Mouse (Mus musculus) midbrain, embryonic 13.5 days (tissue): ENCODE measurements around the gene Zswim8. TPM values are rescaled to one million over a fixed set of nuclear protein-coding genes. Genes with fewer than 3 reads are reported as not detected.

Experiments used
- ATAC-seq: fragments of 200-750 bp; cut with Nextera tagmentation; 2 replicates; pipeline ENCODE4 v1.8.0; 2017; ENCODE audit warnings: mild to moderate bottlenecking, moderate TSS enrichment, moderate library complexity
- H3K27ac ChIP-seq: fragments of 300-500 bp; sonication (generic); 2 replicates; pipeline ENCODE4 v1.5.1; 2015; ENCODE audit warnings: inconsistent platforms, mild to moderate bottlenecking, moderate library complexity
- H3K27me3 ChIP-seq: fragments of 300-500 bp; sonication (generic); 2 replicates; pipeline ENCODE4 v1.6.1; 2015; ENCODE audit warnings: mild to moderate bottlenecking, inconsistent platforms
- H3K36me3 ChIP-seq: fragments of 300-500 bp; sonication (generic); 2 replicates; pipeline ENCODE4 v1.6.1; 2015; ENCODE audit warnings: mild to moderate bottlenecking, inconsistent platforms
- H3K4me1 ChIP-seq: fragments of 300-500 bp; sonication (generic); replicated peaks from 2 replicates; pipeline ENCODE4 v1.6.1; 2015; ENCODE audit warnings: inconsistent platforms
- H3K4me2 ChIP-seq: fragments of 300-500 bp; sonication (generic); replicated peaks from 2 replicates; pipeline ENCODE4 v1.6.1; 2015; ENCODE audit warnings: moderate library complexity, mild to moderate bottlenecking, inconsistent platforms
- H3K4me3 ChIP-seq: fragments of 300-500 bp; sonication (generic); replicated peaks from 2 replicates; pipeline ENCODE4 v1.5.1; 2015; ENCODE audit warnings: mild to moderate bottlenecking, inconsistent platforms
- H3K9ac ChIP-seq: fragments of 300-500 bp; sonication (generic); replicated peaks from 2 replicates; pipeline ENCODE4 v1.6.1; 2015; ENCODE audit warnings: mild to moderate bottlenecking, inconsistent platforms
- H3K9me3 ChIP-seq: fragments of 300-500 bp; sonication (generic); 2 replicates; pipeline ENCODE4 v1.6.1; 2016; ENCODE audit warnings: mild to moderate bottlenecking, inconsistent platforms
- WGBS: fragments of 180-500 bp; shearing (Covaris S2); methylation state at CpG from one replicate; pipeline ENCODE4 v1.1.7; 2015; 5-methylcytosine and 5-hydroxymethylcytosine counted together
- polyA plus RNA-seq: library from polyadenylated mRNA; unstranded; fragments of >200 nt; fragmentation: Nextera tagmentation; extraction: Ambion mirVana; gene quantifications from 2 replicates; pipeline ENCODE4 v1.2.1, GENCODE M21; 2015

Gene Zswim8
- polyA plus RNA-seq, 1 experiment from 2014 or later, result 57.7 TPM

DNA sequence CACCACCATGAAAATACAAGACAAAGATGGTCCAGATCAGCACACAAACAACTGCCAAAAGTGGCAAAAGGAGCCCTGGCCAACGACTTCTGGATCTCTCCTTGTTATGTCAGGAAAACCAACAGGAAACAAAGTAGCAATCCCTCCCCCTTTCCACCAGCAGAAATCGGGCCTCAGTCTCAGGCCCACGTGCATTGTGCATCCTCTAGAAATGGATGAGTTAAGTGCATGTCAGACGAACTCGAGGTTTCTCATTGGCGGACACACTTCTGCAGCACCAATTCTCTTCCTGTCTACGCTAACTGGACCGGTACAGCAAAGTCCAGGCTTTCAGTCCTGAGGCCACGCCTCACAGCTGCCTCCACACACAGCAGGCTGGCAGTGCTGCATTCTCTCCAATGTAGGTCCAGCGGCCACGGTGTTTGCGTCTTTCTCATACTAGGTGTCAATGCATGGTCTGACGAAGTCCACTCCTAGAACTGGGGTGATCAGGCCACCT lies 28.6 kb downstream of the Zswim8 start:
- 88% methylated on average over 13 of the region's 13 CpGs for WGBS
- H3K4me3 ChIP-seq, result no peak overlapping the region
- H3K27ac ChIP-seq, result no peak overlapping the region
- no peaks in the 10 kb centered on the region for H3K27me3 ChIP-seq
- no peak overlapping the region for H3K9ac ChIP-seq
- no peak overlapping the region for H3K4me2 ChIP-seq
- no peak for ATAC-seq
- H3K36me3 ChIP-seq, result peaks cover 54% of the 10 kb centered on the region
- no peaks in the 10 kb centered on the region for H3K9me3 ChIP-seq
- peaks cover 17% of the 10 kb centered on the region for H3K4me1 ChIP-seq

DNA sequence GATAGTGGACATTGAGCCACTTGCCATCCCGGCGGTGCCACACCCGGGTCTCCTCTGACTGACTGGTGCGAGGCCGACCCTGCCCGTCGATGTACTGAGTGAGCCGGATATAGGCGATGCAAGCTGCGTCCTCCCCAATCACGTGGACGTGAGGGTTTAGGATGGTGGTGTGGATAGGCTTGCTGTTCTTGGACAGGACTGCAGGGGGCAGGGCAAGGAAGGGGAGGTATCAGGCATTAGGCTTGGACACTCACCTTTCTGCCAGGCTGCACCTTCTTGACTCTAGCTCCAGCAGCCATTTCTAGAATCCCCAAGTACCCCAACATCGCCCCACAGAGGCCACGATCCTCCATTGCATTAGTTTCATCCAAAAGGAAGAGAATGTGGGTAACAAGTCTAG lies 30.0 kb downstream of the Zswim8 start:
- Histone ChIP-seq H3K9ac (no peak overlapping the region), H3K36me3 (peaks cover 63% of the 10 kb centered on the region), H3K4me1 (peaks cover 17% of the 10 kb centered on the region), H3K9me3 (no peaks in the 10 kb centered on the region), H3K4me3 (no peak overlapping the region), H3K27me3 (no peaks in the 10 kb centered on the region), H3K4me2 (no peak overlapping the region), H3K27ac (no peak overlapping the region)
- ATAC-seq, result no peak
- WGBS, result 41% methylated on average over 14 of the region's 14 CpGs

DNA sequence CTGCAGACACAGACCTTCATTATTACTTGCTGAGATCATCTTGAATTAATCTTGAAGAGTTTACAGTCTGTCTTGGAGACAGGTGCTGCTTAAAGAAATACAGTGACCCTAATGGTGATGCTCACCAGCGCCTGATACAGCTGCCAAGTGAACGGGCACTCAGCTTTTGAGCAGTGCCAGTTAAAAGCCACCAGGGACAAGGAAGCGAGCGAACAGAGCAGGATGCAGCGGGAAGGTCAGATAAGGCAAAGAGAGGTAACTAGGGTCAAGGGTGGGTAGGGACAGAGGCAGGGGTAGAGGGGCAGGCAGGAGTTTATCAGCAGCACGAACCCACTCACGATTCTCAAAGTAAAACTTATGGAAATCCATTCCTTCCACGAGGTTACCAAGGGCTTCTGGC lies 31.2 kb downstream of the Zswim8 start:
- no peak for ATAC-seq
- Histone ChIP-seq H3K36me3 (peaks cover 65% of the 10 kb centered on the region), H3K4me2 (no peak overlapping the region), H3K27me3 (no peaks in the 10 kb centered on the region), H3K9me3 (no peaks in the 10 kb centered on the region), H3K9ac (no peak overlapping the region), H3K4me3 (no peak overlapping the region), H3K4me1 (peaks cover 11% of the 10 kb centered on the region), H3K27ac (no peak overlapping the region)
- WGBS, result 92% methylated on average over 8 of the region's 8 CpGs

DNA sequence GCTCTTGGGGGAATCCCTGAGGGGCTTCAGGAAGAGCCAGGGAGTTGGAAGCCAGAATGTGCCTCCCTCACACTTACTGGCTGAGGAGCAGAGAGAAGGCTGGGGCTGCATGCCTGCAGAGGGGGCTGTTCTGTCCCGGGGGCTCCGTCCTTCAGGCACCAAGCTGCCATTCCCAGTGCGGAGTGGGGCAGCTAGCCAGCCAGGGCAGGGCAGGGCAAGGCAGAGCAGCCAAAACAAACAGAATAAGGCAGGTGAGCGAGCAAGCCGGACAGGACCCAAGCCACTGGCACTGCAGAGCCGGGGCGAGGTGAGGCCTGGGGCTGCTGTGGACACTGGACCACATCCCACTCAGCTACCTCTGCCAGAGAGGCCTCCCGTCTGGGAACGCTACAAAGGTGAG lies 33.9 kb downstream of the Zswim8 start:
- H3K4me3 ChIP-seq, result no peak overlapping the region
- H3K36me3 ChIP-seq, result peaks cover 82% of the 10 kb centered on the region
- no peaks in the 10 kb centered on the region for H3K4me1 ChIP-seq
- ATAC-seq, result no peak
- no peaks in the 10 kb centered on the region for H3K9me3 ChIP-seq
- H3K27me3 ChIP-seq, result no peaks in the 10 kb centered on the region
- 94% methylated on average over 9 of the region's 9 CpGs for WGBS
- no peak overlapping the region for H3K4me2 ChIP-seq
- H3K27ac ChIP-seq, result no peak overlapping the region
- no peak overlapping the region for H3K9ac ChIP-seq

DNA sequence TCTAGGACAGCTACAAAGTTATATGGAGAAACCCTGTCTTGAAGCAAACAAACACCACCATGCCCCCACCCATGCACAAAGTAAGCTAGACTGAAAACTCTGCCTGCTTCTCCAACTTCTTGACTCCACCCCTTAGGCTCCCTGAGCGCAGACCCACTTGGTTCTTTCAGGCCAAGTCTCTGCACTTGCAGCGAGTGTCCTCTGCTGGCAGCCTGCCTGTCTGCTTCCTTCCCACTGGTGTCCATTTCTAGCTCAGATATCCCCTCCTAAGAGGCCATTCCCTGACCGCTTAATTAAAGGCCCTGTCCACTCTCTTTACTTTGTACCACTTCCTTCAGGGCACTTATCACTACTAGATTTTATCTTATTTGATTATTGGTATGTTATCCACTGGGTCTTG lies 36.3 kb downstream of the Zswim8 start:
- Histone ChIP-seq H3K36me3 (peaks cover 72% of the 10 kb centered on the region), H3K4me2 (no peak overlapping the region), H3K4me1 (no peaks in the 10 kb centered on the region), H3K9ac (no peak overlapping the region), H3K9me3 (no peaks in the 10 kb centered on the region), H3K27ac (no peak overlapping the region), H3K27me3 (no peaks in the 10 kb centered on the region), H3K4me3 (no peak overlapping the region)
- no peak for ATAC-seq
- 86% methylated on average over 3 of the region's 3 CpGs for WGBS

DNA sequence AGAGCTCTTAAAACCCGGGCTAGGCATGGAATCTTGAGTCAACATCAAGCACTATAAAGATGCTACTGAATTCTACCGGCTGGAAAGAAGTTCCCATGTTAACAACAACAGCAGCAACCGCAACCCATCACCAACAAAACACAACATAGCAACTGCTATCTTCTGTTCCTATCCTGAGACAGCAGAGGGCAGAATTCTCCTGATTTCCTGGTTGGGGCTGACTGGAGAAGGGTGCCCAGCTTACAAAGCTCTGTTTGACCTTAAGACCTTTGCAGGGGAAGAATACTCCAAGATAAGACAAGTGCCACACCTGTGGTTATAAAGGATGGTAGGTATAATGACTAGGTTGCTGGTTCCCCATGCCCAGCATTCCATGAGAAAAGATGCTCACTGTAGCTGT lies 39.6 kb downstream of the Zswim8 start:
- H3K27me3 ChIP-seq, result no peaks in the 10 kb centered on the region
- H3K4me3 ChIP-seq, result no peak overlapping the region
- no peak overlapping the region for H3K9ac ChIP-seq
- H3K4me2 ChIP-seq, result no peak overlapping the region
- no peaks in the 10 kb centered on the region for H3K9me3 ChIP-seq
- no peak overlapping the region for H3K27ac ChIP-seq
- peaks cover 40% of the 10 kb centered on the region for H3K36me3 ChIP-seq
- WGBS, result 80% methylated on average over 3 of the region's 3 CpGs
- ATAC-seq, result no peak
- no peaks in the 10 kb centered on the region for H3K4me1 ChIP-seq

DNA sequence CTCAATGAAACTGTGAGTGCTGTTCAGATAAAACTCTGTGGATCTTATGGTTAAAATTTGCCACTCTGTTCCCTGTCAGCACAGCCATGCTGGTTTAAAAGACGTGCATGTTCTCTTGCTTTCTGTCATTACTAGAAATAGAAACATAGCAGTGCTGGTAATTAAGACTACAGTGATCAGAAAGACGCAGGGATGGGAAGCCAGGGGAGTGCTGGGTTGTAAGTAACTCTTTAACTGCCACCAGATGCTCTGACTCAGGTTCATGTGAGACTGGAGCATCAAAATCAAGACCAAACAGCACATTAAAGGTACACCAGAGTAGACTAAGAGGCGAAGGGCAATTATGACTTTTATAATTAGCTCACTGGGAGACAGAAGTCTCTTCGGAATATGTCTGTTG lies 41.0 kb downstream of the Zswim8 start:
- no peak for ATAC-seq
- WGBS, result 85% methylated on average over 4 of the region's 4 CpGs
- Histone ChIP-seq H3K9ac (no peak overlapping the region), H3K4me3 (no peak overlapping the region), H3K27me3 (no peaks in the 10 kb centered on the region), H3K36me3 (peaks cover 38% of the 10 kb centered on the region), H3K4me1 (no peaks in the 10 kb centered on the region), H3K27ac (no peak overlapping the region), H3K9me3 (no peaks in the 10 kb centered on the region), H3K4me2 (no peak overlapping the region)

DNA sequence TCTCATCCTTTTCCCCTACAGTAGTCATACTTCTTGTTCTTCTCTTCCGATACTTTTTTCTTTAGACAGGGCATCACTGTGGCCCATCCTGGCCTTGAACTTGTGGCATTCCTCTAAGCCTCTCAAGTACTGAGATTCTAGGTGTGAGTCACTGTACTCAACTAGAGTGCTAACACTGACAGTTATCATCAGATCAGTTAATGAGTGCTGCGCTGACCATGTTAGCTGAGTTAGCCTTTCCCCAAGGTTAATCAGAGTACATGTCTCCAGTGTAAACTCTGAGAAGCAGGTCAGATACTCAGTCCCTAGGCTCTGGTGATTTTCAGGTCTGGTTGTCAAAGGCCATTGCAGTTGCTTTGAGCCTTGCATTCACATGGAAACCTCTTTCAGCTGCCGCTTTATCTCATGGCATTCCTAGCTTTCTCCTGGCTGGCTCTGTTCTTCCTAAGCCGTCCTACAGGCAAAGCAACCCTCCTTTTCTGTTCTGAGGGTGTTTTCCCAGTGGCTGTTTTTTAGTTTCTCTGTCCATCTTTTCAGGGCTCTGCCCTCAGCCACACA lies 42.2 kb downstream of the Zswim8 start:
- Histone ChIP-seq H3K9ac (no peak overlapping the region), H3K27me3 (no peaks in the 10 kb centered on the region), H3K36me3 (peaks cover 35% of the 10 kb centered on the region), H3K9me3 (no peaks in the 10 kb centered on the region), H3K4me2 (no peak overlapping the region), H3K27ac (no peak overlapping the region), H3K4me1 (no peaks in the 10 kb centered on the region), H3K4me3 (no peak overlapping the region)
- ATAC-seq, result no peak
- WGBS, result 89% methylated on average over 4 of the region's 4 CpGs

DNA sequence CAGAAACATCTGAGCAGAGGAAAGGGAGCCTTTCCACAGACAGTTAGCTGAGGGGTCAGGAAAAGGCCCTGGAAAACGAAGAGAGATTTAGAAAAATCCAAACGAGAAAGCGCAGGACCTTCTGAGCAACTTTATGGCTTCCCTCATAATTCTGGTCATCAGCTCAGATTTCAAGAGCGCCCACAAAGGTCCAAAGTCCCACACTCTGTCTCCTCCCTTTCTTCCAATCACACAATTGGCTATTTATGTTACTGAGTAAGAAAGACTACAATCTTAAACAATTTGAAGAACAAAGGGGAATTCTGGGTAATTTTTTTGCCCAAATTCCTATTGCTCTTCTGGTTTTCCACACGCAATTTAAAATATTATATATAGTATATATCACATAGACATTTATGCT lies 43.2 kb downstream of the Zswim8 start:
- ATAC-seq, result no peak
- WGBS, result 95% methylated on average over 5 of the region's 5 CpGs
- Histone ChIP-seq H3K4me2 (no peak overlapping the region), H3K9ac (no peak overlapping the region), H3K4me1 (no peaks in the 10 kb centered on the region), H3K27me3 (no peaks in the 10 kb centered on the region), H3K9me3 (no peaks in the 10 kb centered on the region), H3K36me3 (peaks cover 35% of the 10 kb centered on the region), H3K27ac (no peak overlapping the region), H3K4me3 (no peak overlapping the region)

DNA sequence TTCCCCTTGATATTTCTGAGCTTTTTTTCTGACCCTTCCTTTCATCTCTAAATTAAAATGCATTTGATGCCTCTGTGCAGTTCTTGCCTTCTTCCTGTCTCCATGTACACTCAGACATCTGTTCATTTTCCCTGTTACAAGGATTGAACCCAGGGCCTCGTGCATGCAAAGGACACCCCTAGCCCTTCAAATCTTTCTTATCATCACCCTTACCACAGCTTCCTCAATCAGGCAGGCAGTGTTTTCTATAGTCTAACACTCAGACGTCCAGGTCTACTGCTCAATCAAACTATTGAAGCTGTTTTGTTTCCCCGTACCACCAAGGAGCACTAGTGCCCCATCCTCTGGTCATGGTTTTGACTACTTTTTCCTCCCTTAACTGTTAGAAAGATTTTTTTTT lies 46.4 kb downstream of the Zswim8 start:
- H3K4me3 ChIP-seq, result no peak overlapping the region
- no peak overlapping the region for H3K27ac ChIP-seq
- no peaks in the 10 kb centered on the region for H3K4me1 ChIP-seq
- H3K36me3 ChIP-seq, result peaks cover 54% of the 10 kb centered on the region
- no peak for ATAC-seq
- 91% methylated on average over 3 of the region's 3 CpGs for WGBS
- no peaks in the 10 kb centered on the region for H3K27me3 ChIP-seq
- H3K9me3 ChIP-seq, result no peaks in the 10 kb centered on the region
- no peak overlapping the region for H3K9ac ChIP-seq
- no peak overlapping the region for H3K4me2 ChIP-seq

DNA sequence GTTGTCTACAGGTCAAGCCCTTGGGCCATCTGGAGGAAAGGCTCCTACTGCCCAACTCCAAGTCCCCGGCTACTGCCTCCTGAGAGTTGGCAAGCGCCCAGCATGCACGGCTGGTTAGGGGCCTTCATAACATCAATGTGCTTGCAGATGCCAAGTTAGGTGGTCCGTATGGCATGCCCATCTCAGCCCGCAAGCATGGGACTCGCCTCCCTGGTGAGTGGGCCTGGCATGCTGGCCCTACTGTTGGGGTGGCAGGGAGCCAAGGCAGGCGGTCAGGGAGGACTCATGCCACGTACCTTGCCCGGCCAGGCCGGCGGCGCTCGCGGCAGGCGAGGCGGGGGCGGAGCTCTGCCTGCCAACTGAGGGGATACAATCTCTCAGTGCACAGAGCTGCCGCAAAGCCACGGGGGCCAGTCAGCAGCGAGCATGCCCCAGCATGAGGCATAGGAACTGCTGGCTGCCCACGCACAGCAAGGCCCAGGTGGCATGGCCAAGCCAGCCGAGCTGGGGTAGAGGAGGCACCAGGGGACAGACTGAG lies 50.1 kb downstream of the Zswim8 start:
- Histone ChIP-seq H3K9me3 (no peaks in the 10 kb centered on the region), H3K27ac (no peak overlapping the region), H3K4me2 (no peak overlapping the region), H3K9ac (no peak overlapping the region), H3K27me3 (no peaks in the 10 kb centered on the region), H3K4me1 (no peaks in the 10 kb centered on the region), H3K36me3 (peaks cover 88% of the 10 kb centered on the region), H3K4me3 (no peak overlapping the region)
- 95% methylated on average over 22 of the region's 22 CpGs for WGBS
- ATAC-seq, result no peak

DNA sequence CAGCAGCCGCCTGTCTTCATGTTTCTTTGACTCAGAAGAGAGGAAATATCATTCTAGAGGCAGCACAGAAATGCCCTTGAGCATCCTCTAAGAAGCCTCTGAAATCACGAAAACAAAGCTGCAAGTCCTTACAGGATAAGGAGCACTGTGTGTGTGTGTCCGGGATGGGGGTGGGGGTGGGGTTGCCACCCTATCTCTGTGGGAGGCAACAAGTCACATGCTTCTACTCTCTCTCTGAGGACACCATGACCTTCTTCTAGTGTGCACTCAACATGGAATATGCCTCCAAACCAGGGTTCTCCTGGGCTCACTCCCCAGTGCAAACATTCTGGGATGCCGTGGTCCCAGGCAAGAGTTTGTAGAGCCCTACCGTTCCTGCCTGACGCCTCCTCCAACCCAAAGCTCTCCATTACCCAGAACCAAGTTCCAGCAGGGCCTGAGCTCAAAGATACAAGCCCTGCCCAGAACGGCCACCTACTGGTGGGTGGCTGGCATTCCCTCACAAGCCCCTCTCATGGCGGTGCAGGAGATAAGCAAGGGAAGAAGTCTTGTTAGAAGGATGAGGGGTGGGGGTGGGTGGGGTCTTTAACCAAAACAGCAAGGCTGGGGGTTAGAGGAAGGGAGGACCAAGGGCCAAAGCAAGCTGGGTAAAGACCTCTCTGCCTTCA lies 51.5 kb downstream of the Zswim8 start:
- peaks cover 93% of the 10 kb centered on the region for H3K36me3 ChIP-seq

More for the DNA sequence above, 51.5 kb downstream of the Zswim8 start:
- Histone ChIP-seq H3K4me1 (no peaks in the 10 kb centered on the region), H3K27me3 (no peaks in the 10 kb centered on the region), H3K4me2 (no peak overlapping the region), H3K27ac (no peak overlapping the region), H3K9me3 (no peaks in the 10 kb centered on the region), H3K9ac (no peak overlapping the region), H3K4me3 (no peak overlapping the region)
- no peak for ATAC-seq
- WGBS, result 84% methylated on average over 8 of the region's 8 CpGs
